Mouse (Mus musculus) heart, postnatal 0 days (tissue): ENCODE measurements around the gene 2210016F16Rik. TPM values are rescaled to one million over a fixed set of nuclear protein-coding genes. Genes with fewer than 3 reads are reported as not detected.

Experiments
- ATAC-seq: fragments of 200-750 bp; cut with Nextera tagmentation; 2 replicates; pipeline ENCODE4 v1.8.0; 2017; ENCODE audit warnings: low read depth, moderate number of reproducible peaks, moderate library complexity; ENCODE audit not compliant: insufficient read depth
- DNase-seq: peaks from one replicate; pipeline ENCODE4 v3.0.0-alpha.2; 2016; ENCODE audit warnings: low spot score
- H3K27ac ChIP-seq: fragments of 300-500 bp; sonication (generic); 2 replicates; pipeline ENCODE4 v1.5.1; 2014; ENCODE audit warnings: low read depth, mild to moderate bottlenecking
- H3K27me3 ChIP-seq: fragments of 300-500 bp; sonication (generic); 2 replicates; pipeline ENCODE4 v1.6.1; 2014; ENCODE audit warnings: low read length, mixed read lengths; ENCODE audit not compliant: control insufficient read depth, insufficient read depth
- H3K36me3 ChIP-seq: fragments of 300-500 bp; sonication (generic); replicated peaks from 2 replicates; pipeline ENCODE4 v1.6.1; 2014; ENCODE audit warnings: low read length, mixed read lengths; ENCODE audit not compliant: control insufficient read depth, insufficient read depth
- H3K4me1 ChIP-seq: fragments of 300-500 bp; sonication (generic); 2 replicates; pipeline ENCODE4 v1.6.1; 2014; ENCODE audit warnings: antibody characterized with exemption; ENCODE audit not compliant: control insufficient read depth, insufficient read depth
- H3K4me2 ChIP-seq: fragments of 300-500 bp; sonication (generic); 2 replicates; pipeline ENCODE4 v1.6.1; 2014; ENCODE audit warnings: low read depth, mild to moderate bottlenecking, low read length, moderate library complexity
- H3K4me3 ChIP-seq: fragments of 300-500 bp; sonication (generic); 2 replicates; pipeline ENCODE4 v1.5.1; 2014; ENCODE audit warnings: low read depth, low read length
- H3K9ac ChIP-seq: fragments of 300-500 bp; sonication (generic); replicated peaks from 2 replicates; pipeline ENCODE4 v1.6.1; 2014; ENCODE audit warnings: low read depth, low read length, mixed read lengths
- H3K9me3 ChIP-seq: fragments of 300-500 bp; sonication (generic); replicated peaks from 2 replicates; pipeline ENCODE4 v1.6.1; 2016; ENCODE audit warnings: low read length; ENCODE audit not compliant: control insufficient read depth
- CTCF ChIP-seq: IDR thresholded peaks from 2 replicates; pipeline ENCODE4 v1.5.1; 2016; ENCODE audit warnings: antibody characterized with exemption, control low read depth, low read depth
- EP300 ChIP-seq: IDR thresholded peaks from 2 replicates; pipeline ENCODE4 v1.6.1; 2016; ENCODE audit warnings: antibody characterized with exemption, low read depth
- WGBS: fragments of 180-500 bp; shearing (Covaris S2); extraction: QIAGEN DNeasy Blood & Tissue Kit; methylation state at CpG from one replicate; pipeline ENCODE4 v1.1.7; 2014; 5-methylcytosine and 5-hydroxymethylcytosine counted together
- microRNA counts: library from miRNA; unstranded; fragments of <30 nt; microRNA quantifications from one replicate; lab custom pipeline; 2015
- microRNA-seq: library from miRNA; unstranded; fragments of <30 nt; microRNA quantifications from one replicate; pipeline ENCODE4, GENCODE M21; 2016
- polyA plus RNA-seq: library from polyadenylated mRNA; unstranded; fragments of >200 nt; fragmentation: Nextera tagmentation; extraction: Ambion mirVana; gene quantifications from 2 replicates; pipeline ENCODE4 v1.2.1, GENCODE M21; 2015
- total RNA-seq: library from RNA; depleted of rRNA; stranded (reverse); fragments of >200 nt; gene quantifications from 2 replicates; pipeline ENCODE4 v1.2.3, GENCODE M21; 2014; ENCODE audit warnings: low replicate concordance; rRNA removed

2210016F16Rik gene
- total and polyA plus RNA-seq, 2 experiments from 2014 or later = 26.5 to 32.7 TPM

GRCm38 (mm10) chr13:58344505-58344904 is 40.5 kb downstream of the 2210016F16Rik start:
- Histone ChIP-seq H3K27ac (no peak overlapping the region), H3K27me3 (no peaks in the 10 kb centered on the region), H3K4me1 (no peaks in the 10 kb centered on the region), H3K4me2 (no peak overlapping the region), H3K9me3 (no peaks in the 10 kb centered on the region), H3K4me3 (no peak overlapping the region), H3K36me3 (no peaks in the 10 kb centered on the region), H3K9ac (no peak overlapping the region)
- no peak for DNase-seq
- no peak for TF ChIP-seq EP300
- TF ChIP-seq CTCF = no peak
- no peak for ATAC-seq
- WGBS = 80% methylated on average over 9 of the region's 9 CpGs

- no peaks in the 10 kb centered on the region for H3K27me3 ChIP-seq
- H3K9me3 ChIP-seq = no peaks in the 10 kb centered on the region
- DNase-seq (no peak), ATAC-seq (no peak)
- no peak overlapping the region for H3K4me2 ChIP-seq
- H3K27ac ChIP-seq = no peak overlapping the region
- 69% methylated on average over 12 of the region's 12 CpGs for WGBS
- no peak for TF ChIP-seq EP300
- TF ChIP-seq CTCF = no peak
- H3K36me3 ChIP-seq = no peaks in the 10 kb centered on the region
- no peaks in the 10 kb centered on the region for H3K4me1 ChIP-seq
- no peak overlapping the region for H3K9ac ChIP-seq
- no peak overlapping the region for H3K4me3 ChIP-seq
Measured at GRCm38 (mm10) chr13:58337456-58337855, 47.6 kb downstream of the 2210016F16Rik start.

GRCm38 (mm10) chr13:58334116-58334515 is 50.9 kb downstream of the 2210016F16Rik start:
- no peaks in the 10 kb centered on the region for H3K4me1 ChIP-seq
- DNase-seq = no peak
- 94% methylated on average over 5 of the region's 5 CpGs for WGBS
- no peaks in the 10 kb centered on the region for H3K36me3 ChIP-seq
- no peaks in the 10 kb centered on the region for H3K27me3 ChIP-seq
- ATAC-seq = no peak
- TF ChIP-seq EP300 (no peak), CTCF (no peak)
- no peak overlapping the region for H3K4me3 ChIP-seq
- H3K9me3 ChIP-seq = no peaks in the 10 kb centered on the region
- H3K4me2 ChIP-seq = no peak overlapping the region
- H3K9ac ChIP-seq = no peak overlapping the region
- no peak overlapping the region for H3K27ac ChIP-seq

MicroRNAs within 50 kb of the gene (microRNA counts, 519-probe panel; counts per million panel counts)
- 2,436 counts per million, percentile 27 among the panel's probes with 10 or more counts for microRNA mmu-miR-7a (lab: Ali Mortazavi, UCI)

Small RNAs within 50 kb of the gene (microRNA-seq; reads per million reads assigned to microRNA genes)
- gene Mir7-1 = 53.7 reads per million, percentile 47 among the genes with 10 or more reads in this experiment

Other genes with a start within 250 kb of the 2210016F16Rik start
- 17.4 and 23.2 TPM in 2 replicates for gene Idnk, start 227.6 kb downstream of the 2210016F16Rik start, total RNA-seq
- gene Idnk, start 227.6 kb downstream of the 2210016F16Rik start, polyA plus RNA-seq = 33.3 and 36.3 TPM in 2 replicates
- 105 and 125 TPM in 2 replicates for gene Ubqln1, start 169.6 kb downstream of the 2210016F16Rik start, total RNA-seq
- 45.7 and 48.6 TPM in 2 replicates for gene Ubqln1, start 169.6 kb downstream of the 2210016F16Rik start, polyA plus RNA-seq
- 16.0 and 16.6 TPM in 2 replicates for gene Gkap1, start 109.5 kb downstream of the 2210016F16Rik start, total RNA-seq
- 16.2 and 17.4 TPM in 2 replicates for gene Gkap1, start 109.5 kb downstream of the 2210016F16Rik start, polyA plus RNA-seq
- gene Kif27, start 26.1 kb downstream of the 2210016F16Rik start, total RNA-seq = not detected in 2 replicates
- gene Kif27, start 26.1 kb downstream of the 2210016F16Rik start, polyA plus RNA-seq = 0.10 and 0.15 TPM in 2 replicates
- 5.7 and 16.1 TPM in 2 replicates for gene Rmi1, start 17.0 kb upstream of the 2210016F16Rik start, total RNA-seq
- gene Rmi1, start 17.0 kb upstream of the 2210016F16Rik start, polyA plus RNA-seq = 13.3 and 14.4 TPM in 2 replicates
- 377 and 387 TPM in 2 replicates for gene Hnrnpk, start 18.1 kb upstream of the 2210016F16Rik start, total RNA-seq
- 581 and 606 TPM in 2 replicates for gene Hnrnpk, start 18.1 kb upstream of the 2210016F16Rik start, polyA plus RNA-seq
- gene Slc28a3, start 225.7 kb upstream of the 2210016F16Rik start, total RNA-seq = not detected in 2 replicates
- not detected in 2 replicates for gene Slc28a3, start 225.7 kb upstream of the 2210016F16Rik start, polyA plus RNA-seq